Mouse (Mus musculus): ENCODE results near the gene Gm20388. TPM values are rescaled to one million over a fixed set of nuclear protein-coding genes. Genes with fewer than 3 reads are reported as not detected.

Gene Gm20388
- polyA plus RNA-seq, 1 experiment: 18.7 TPM

- DNase-seq: peak; percentile 99
- Histone ChIP-seq H3K4me1 (ENCODE audit: control insufficient read depth, insufficient read depth, low read length) (peaks cover 14% of the 10 kb centered on the region), H3K27me3 (ENCODE audit: control insufficient read depth, insufficient read depth, low read length) (no peaks in the 10 kb centered on the region), H3K4me3 (replicated peaks; ENCODE audit: insufficient read depth, low read depth, low read length) (peak overlapping the region; percentile 74), H3K27ac (ENCODE audit: insufficient read depth, low read length) (peak overlapping the region; percentile 92)
- under 1% methylated on average over 66 of the region's 66 CpGs for WGBS
- TF ChIP-seq CTCF (IDR thresholded peaks at IDR 0.05; ENCODE audit: borderline replicate concordance, insufficient read depth, low read depth, low read length): no peak
- TF ChIP-seq POLR2A (IDR thresholded peaks at IDR 0.05; ENCODE audit: borderline replicate concordance, insufficient read depth, low read length): peak; percentile 79
These were observed 2039.5 kb downstream of the Gm20388 start for GRCm38 (mm10) chr8:121949941-121950748.

GRCm38 (mm10) chr8:121950749-121951655 is 2040.4 kb downstream of the Gm20388 start:
- WGBS: under 1% methylated on average over 95 of the region's 97 CpGs
- Histone ChIP-seq H3K27ac (ENCODE audit: insufficient read depth, low read length) (peak overlapping the region; percentile 6; the same call in 1 of the 2 replicates), H3K4me1 (ENCODE audit: control insufficient read depth, insufficient read depth, low read length) (peaks cover 15% of the 10 kb centered on the region), H3K27me3 (ENCODE audit: control insufficient read depth, insufficient read depth, low read length) (no peaks in the 10 kb centered on the region), H3K4me3 (replicated peaks; ENCODE audit: insufficient read depth, low read depth, low read length) (peak overlapping the region; percentile 72)
- DNase-seq: peak; percentile 75
- TF ChIP-seq POLR2A (IDR thresholded peaks at IDR 0.05; ENCODE audit: borderline replicate concordance, insufficient read depth, low read length) (no peak), CTCF (IDR thresholded peaks at IDR 0.05; ENCODE audit: borderline replicate concordance, insufficient read depth, low read depth, low read length) (no peak)

GRCm38 (mm10) chr8:121951656-121952009 is 2041.0 kb downstream of the Gm20388 start:
- 26% methylated on average over 7 of the region's 7 CpGs for WGBS
- no peak for TF ChIP-seq CTCF (IDR thresholded peaks at IDR 0.05; ENCODE audit: borderline replicate concordance, insufficient read depth, low read depth, low read length)
- TF ChIP-seq POLR2A (IDR thresholded peaks at IDR 0.05; ENCODE audit: borderline replicate concordance, insufficient read depth, low read length): no peak
- H3K27me3 ChIP-seq (ENCODE audit: control insufficient read depth, insufficient read depth, low read length): no peaks in the 10 kb centered on the region
- H3K4me3 ChIP-seq (replicated peaks; ENCODE audit: insufficient read depth, low read depth, low read length): peak overlapping the region; percentile 72
- H3K4me1 ChIP-seq (ENCODE audit: control insufficient read depth, insufficient read depth, low read length): peaks cover 15% of the 10 kb centered on the region
- no peak overlapping the region for H3K27ac ChIP-seq (ENCODE audit: insufficient read depth, low read length)
- DNase-seq: no peak

GRCm38 (mm10) chr8:121952122-121952521 is 2041.5 kb downstream of the Gm20388 start:
- DNase-seq: no peak
- Histone ChIP-seq H3K4me1 (ENCODE audit: control insufficient read depth, insufficient read depth, low read length) (peaks cover 15% of the 10 kb centered on the region), H3K27me3 (ENCODE audit: control insufficient read depth, insufficient read depth, low read length) (no peaks in the 10 kb centered on the region), H3K4me3 (replicated peaks; ENCODE audit: insufficient read depth, low read depth, low read length) (no peak overlapping the region), H3K27ac (ENCODE audit: insufficient read depth, low read length) (no peak overlapping the region)
- no peak for TF ChIP-seq CTCF (IDR thresholded peaks at IDR 0.05; ENCODE audit: borderline replicate concordance, insufficient read depth, low read depth, low read length)
- TF ChIP-seq POLR2A (IDR thresholded peaks at IDR 0.05; ENCODE audit: borderline replicate concordance, insufficient read depth, low read length): no peak

GRCm38 (mm10) chr8:121952800-121953199 is 2042.2 kb downstream of the Gm20388 start:
- WGBS: 67% methylated on average over 7 of the region's 7 CpGs
- Histone ChIP-seq H3K4me1 (ENCODE audit: control insufficient read depth, insufficient read depth, low read length) (peaks cover 16% of the 10 kb centered on the region), H3K27ac (ENCODE audit: insufficient read depth, low read length) (no peak overlapping the region), H3K4me3 (replicated peaks; ENCODE audit: insufficient read depth, low read depth, low read length) (no peak overlapping the region), H3K27me3 (ENCODE audit: control insufficient read depth, insufficient read depth, low read length) (no peaks in the 10 kb centered on the region)
- no peak for DNase-seq
- TF ChIP-seq POLR2A (IDR thresholded peaks at IDR 0.05; ENCODE audit: borderline replicate concordance, insufficient read depth, low read length) (no peak), CTCF (IDR thresholded peaks at IDR 0.05; ENCODE audit: borderline replicate concordance, insufficient read depth, low read depth, low read length) (no peak)

GRCm38 (mm10) chr8:121953821-121954545 is 2043.3 kb downstream of the Gm20388 start:
- TF ChIP-seq POLR2A (IDR thresholded peaks at IDR 0.05; ENCODE audit: borderline replicate concordance, insufficient read depth, low read length) (no peak), CTCF (IDR thresholded peaks at IDR 0.05; ENCODE audit: borderline replicate concordance, insufficient read depth, low read depth, low read length) (no peak)
- H3K4me3 ChIP-seq (replicated peaks; ENCODE audit: insufficient read depth, low read depth, low read length): no peak overlapping the region
- 73% methylated on average over 3 of the region's 3 CpGs for WGBS
- H3K27me3 ChIP-seq (ENCODE audit: control insufficient read depth, insufficient read depth, low read length): no peaks in the 10 kb centered on the region
- DNase-seq: no peak
- H3K27ac ChIP-seq (ENCODE audit: insufficient read depth, low read length): no peak overlapping the region
- H3K4me1 ChIP-seq (ENCODE audit: control insufficient read depth, insufficient read depth, low read length): peaks cover 19% of the 10 kb centered on the region

GRCm38 (mm10) chr8:121954981-121955555 is 2044.4 kb downstream of the Gm20388 start:
- 76% methylated on average over 10 of the region's 10 CpGs for WGBS
- no peak for DNase-seq
- no peak for TF ChIP-seq POLR2A (IDR thresholded peaks at IDR 0.05; ENCODE audit: borderline replicate concordance, insufficient read depth, low read length)
- no peak for TF ChIP-seq CTCF (IDR thresholded peaks at IDR 0.05; ENCODE audit: borderline replicate concordance, insufficient read depth, low read depth, low read length)
- H3K27ac ChIP-seq (ENCODE audit: insufficient read depth, low read length): no peak overlapping the region
- H3K27me3 ChIP-seq (ENCODE audit: control insufficient read depth, insufficient read depth, low read length): no peaks in the 10 kb centered on the region
- H3K4me3 ChIP-seq (replicated peaks; ENCODE audit: insufficient read depth, low read depth, low read length): no peak overlapping the region
- H3K4me1 ChIP-seq (ENCODE audit: control insufficient read depth, insufficient read depth, low read length): peaks cover 19% of the 10 kb centered on the region
